Mouse (Mus musculus): ENCODE measurements around the gene Iscu.

DNA sequence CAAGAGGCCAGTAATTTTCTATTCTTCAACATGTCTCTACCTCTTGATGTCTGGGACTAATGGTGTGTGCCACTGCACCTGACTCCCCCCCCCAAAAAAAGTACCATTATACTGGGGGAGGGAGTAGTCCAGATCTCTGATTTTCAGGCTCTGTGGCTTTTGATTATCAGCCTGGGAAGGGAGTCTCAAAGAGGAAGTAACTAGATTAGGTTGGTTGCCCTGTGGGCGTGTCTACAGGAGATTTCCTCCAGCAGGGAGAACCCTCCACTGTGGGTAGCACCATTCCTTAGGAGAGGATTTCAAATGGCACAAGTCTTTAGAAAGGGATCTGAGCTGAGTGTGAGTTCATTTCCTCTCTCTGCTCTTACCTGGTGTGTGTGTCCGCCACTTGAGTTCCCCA lies 40.1 kb downstream of the Iscu start:
- no peak for TF ChIP-seq CTCF (IDR thresholded peaks at IDR 0.05; ENCODE audit: borderline replicate concordance, insufficient read depth, low read depth, low read length)
- no peak for TF ChIP-seq POLR2A (IDR thresholded peaks at IDR 0.05; ENCODE audit: borderline replicate concordance, insufficient read depth, low read length)
